Mouse (Mus musculus): ENCODE results near the gene H2-K1.

GRCm38 (mm10) chr17:33959948-33960347 is 40.2 kb downstream of the H2-K1 start:
- TF ChIP-seq CTCF (IDR thresholded peaks at IDR 0.05; ENCODE audit: extremely low read depth, insufficient read depth, insufficient read length, insufficient replicate concordance), result no peak
- TF ChIP-seq POLR2A (IDR thresholded peaks at IDR 0.05; ENCODE audit: low read depth, low read length), result no peak

All from spleen, adult 2 months (tissue).